Mouse (Mus musculus): ENCODE measurements around the gene Focad. TPM values are rescaled to one million over a fixed set of nuclear protein-coding genes. Genes with fewer than 3 reads are reported as not detected.

Focad gene
- polyA plus RNA-seq, 1 experiment from 2014 or later, result 4.8 TPM

- WGBS, result 82% methylated on average over 6 of the region's 6 CpGs
- no peak overlapping the region for H3K27ac ChIP-seq (ENCODE audit: low read depth, low read length)
These were observed 65.3 kb downstream of the Focad start for GRCm38 (mm10) chr4:88159700-88160099.

GRCm38 (mm10) chr4:88163511-88164247 lies 69.2 kb downstream of the Focad start:
- 91% methylated on average over 13 of the region's 13 CpGs for WGBS
- H3K27ac ChIP-seq (ENCODE audit: low read depth, low read length), result no peak overlapping the region
- no peaks in the 10 kb centered on the region for H3K9me3 ChIP-seq (ENCODE audit: control insufficient read depth)
- no peak overlapping the region for H3K9ac ChIP-seq (ENCODE audit: low read depth, low read length)
- H3K27me3 ChIP-seq (replicated peaks; ENCODE audit: control insufficient read depth, insufficient read depth, low read length), result no peaks in the 10 kb centered on the region
- no peak overlapping the region for H3K4me2 ChIP-seq (replicated peaks; ENCODE audit: low read depth)
- no peak for ATAC-seq
- no peaks in the 10 kb centered on the region for H3K4me1 ChIP-seq (replicated peaks; ENCODE audit: control insufficient read depth, insufficient read depth, low read length)
- no peak overlapping the region for H3K4me3 ChIP-seq (ENCODE audit: low read depth, low read length)
- no peak for TF ChIP-seq CTCF (IDR thresholded peaks at IDR 0.05; ENCODE audit: low read depth)
- H3K36me3 ChIP-seq (ENCODE audit: control insufficient read depth, insufficient read depth), result no peaks in the 10 kb centered on the region

More at GRCm38 (mm10) chr4:88159700-88160099, 65.3 kb downstream of the Focad start:
- no peak for TF ChIP-seq CTCF (IDR thresholded peaks at IDR 0.05; ENCODE audit: low read depth)
- Histone ChIP-seq H3K9me3 (ENCODE audit: control insufficient read depth) (no peaks in the 10 kb centered on the region), H3K36me3 (ENCODE audit: control insufficient read depth, insufficient read depth) (no peaks in the 10 kb centered on the region; the same call in 1 of the 2 replicates), H3K27me3 (replicated peaks; ENCODE audit: control insufficient read depth, insufficient read depth, low read length) (no peaks in the 10 kb centered on the region), H3K9ac (ENCODE audit: low read depth, low read length) (no peak overlapping the region), H3K4me2 (replicated peaks; ENCODE audit: low read depth) (no peak overlapping the region), H3K4me1 (replicated peaks; ENCODE audit: control insufficient read depth, insufficient read depth, low read length) (no peaks in the 10 kb centered on the region), H3K4me3 (ENCODE audit: low read depth, low read length) (no peak overlapping the region)
- ATAC-seq, result no peak

- H3K36me3 ChIP-seq (ENCODE audit: control insufficient read depth, insufficient read depth), result no peaks in the 10 kb centered on the region
- H3K27me3 ChIP-seq (replicated peaks; ENCODE audit: control insufficient read depth, insufficient read depth, low read length), result no peaks in the 10 kb centered on the region
- no peak overlapping the region for H3K9ac ChIP-seq (ENCODE audit: low read depth, low read length)
- no peak overlapping the region for H3K27ac ChIP-seq (ENCODE audit: low read depth, low read length)
- no peaks in the 10 kb centered on the region for H3K4me1 ChIP-seq (replicated peaks; ENCODE audit: control insufficient read depth, insufficient read depth, low read length)
- H3K9me3 ChIP-seq (ENCODE audit: control insufficient read depth), result no peaks in the 10 kb centered on the region
- no peak overlapping the region for H3K4me3 ChIP-seq (ENCODE audit: low read depth, low read length)
- no peak for ATAC-seq
- TF ChIP-seq CTCF (IDR thresholded peaks at IDR 0.05; ENCODE audit: low read depth), result no peak
- no peak overlapping the region for H3K4me2 ChIP-seq (replicated peaks; ENCODE audit: low read depth)
- WGBS, result 80% methylated on average over 7 of the region's 7 CpGs
These were observed 72.8 kb downstream of the Focad start for GRCm38 (mm10) chr4:88167008-88167862.

GRCm38 (mm10) chr4:88175058-88175974 lies 80.9 kb downstream of the Focad start:
- no peak overlapping the region for H3K9ac ChIP-seq (ENCODE audit: low read depth, low read length)
- no peaks in the 10 kb centered on the region for H3K36me3 ChIP-seq (ENCODE audit: control insufficient read depth, insufficient read depth)
- 86% methylated on average over 6 of the region's 6 CpGs for WGBS
- no peak overlapping the region for H3K4me2 ChIP-seq (replicated peaks; ENCODE audit: low read depth)
- H3K4me1 ChIP-seq (replicated peaks; ENCODE audit: control insufficient read depth, insufficient read depth, low read length), result no peaks in the 10 kb centered on the region
- H3K27ac ChIP-seq (ENCODE audit: low read depth, low read length), result no peak overlapping the region
- TF ChIP-seq CTCF (IDR thresholded peaks at IDR 0.05; ENCODE audit: low read depth), result no peak
- no peak overlapping the region for H3K4me3 ChIP-seq (ENCODE audit: low read depth, low read length)
- H3K27me3 ChIP-seq (replicated peaks; ENCODE audit: control insufficient read depth, insufficient read depth, low read length), result no peaks in the 10 kb centered on the region
- ATAC-seq, result no peak
- H3K9me3 ChIP-seq (ENCODE audit: control insufficient read depth), result no peaks in the 10 kb centered on the region

DNA sequence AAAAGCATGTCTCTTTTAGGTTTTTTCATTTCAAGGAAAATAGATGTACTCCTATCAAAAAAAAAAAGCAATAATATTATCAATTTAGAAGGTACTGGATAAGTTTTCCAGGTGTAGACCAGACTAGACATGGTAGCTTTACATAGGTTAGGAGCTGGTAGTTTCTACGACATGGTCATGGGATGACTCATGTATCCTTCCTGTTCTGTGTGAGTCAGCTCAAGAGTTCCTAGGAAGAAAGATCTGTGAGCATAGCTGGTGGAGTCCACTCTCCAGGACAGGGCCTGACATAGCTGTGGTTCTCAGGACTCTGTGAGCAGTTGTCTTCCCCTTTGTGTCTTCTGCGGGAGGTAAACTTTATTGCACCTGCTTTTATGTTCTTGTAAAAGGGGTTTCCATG lies 84.9 kb downstream of the Focad start:
- 71% methylated on average over 2 of the region's 2 CpGs for WGBS

More for the DNA sequence above, 84.9 kb downstream of the Focad start:
- Histone ChIP-seq H3K27ac (ENCODE audit: low read depth, low read length) (no peak overlapping the region), H3K9me3 (ENCODE audit: control insufficient read depth) (no peaks in the 10 kb centered on the region), H3K9ac (ENCODE audit: low read depth, low read length) (no peak overlapping the region), H3K27me3 (replicated peaks; ENCODE audit: control insufficient read depth, insufficient read depth, low read length) (no peaks in the 10 kb centered on the region), H3K36me3 (ENCODE audit: control insufficient read depth, insufficient read depth) (peaks cover 4% of the 10 kb centered on the region), H3K4me3 (ENCODE audit: low read depth, low read length) (no peak overlapping the region), H3K4me2 (replicated peaks; ENCODE audit: low read depth) (no peak overlapping the region), H3K4me1 (replicated peaks; ENCODE audit: control insufficient read depth, insufficient read depth, low read length) (no peaks in the 10 kb centered on the region)
- no peak for TF ChIP-seq CTCF (IDR thresholded peaks at IDR 0.05; ENCODE audit: low read depth)
- no peak for ATAC-seq

All from intestine, postnatal 0 days (tissue).